In the genomic region with DNA sequence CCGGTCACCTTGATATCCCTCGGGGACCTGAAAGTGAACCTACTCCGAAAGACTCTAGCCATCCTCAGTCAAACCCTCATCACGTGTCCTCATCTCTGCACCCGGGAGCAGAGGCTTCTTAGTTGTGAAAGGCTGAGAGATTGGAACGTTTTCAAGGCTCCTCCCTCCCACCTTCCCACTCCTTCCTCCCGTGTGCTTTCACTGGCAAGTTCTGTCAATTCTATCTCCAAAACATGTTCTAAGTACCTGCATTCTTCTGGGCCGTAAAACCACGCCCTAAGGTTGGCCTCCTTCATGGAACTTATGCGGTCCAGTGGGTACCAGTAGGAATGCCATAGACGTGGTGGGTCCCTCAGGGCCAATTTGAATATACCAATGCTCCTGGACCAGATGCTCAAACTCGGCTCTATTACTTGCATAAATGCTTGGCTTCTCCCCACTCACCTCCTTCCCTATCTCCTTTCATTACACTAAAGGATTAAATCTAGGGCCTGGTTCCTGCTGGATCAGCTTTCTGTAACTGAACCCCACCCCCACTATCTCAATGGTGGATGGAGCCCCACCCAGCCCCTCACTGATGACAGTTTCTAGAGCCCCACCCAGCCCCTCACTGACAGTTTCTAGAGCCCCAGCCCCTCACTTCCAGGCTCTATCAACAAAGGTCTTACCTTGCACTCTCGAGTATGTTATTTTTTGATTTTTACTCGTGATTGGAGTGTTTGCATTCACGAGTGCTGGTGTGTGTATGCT, we compare ENCODE assay signal across 16 mouse cellular contexts. TPM values are rescaled to one million over a fixed set of nuclear protein-coding genes. Genes with fewer than 3 reads are reported as not detected.
"Had no signal": no experiment of that assay in that cellular context is flagged by ENCODE, and none has a peak within 500 bp of the region (broad histone marks: within the 10 kb centered on the region; RNA-seq: fewer than 3 reads in every experiment).

No protein-coding gene starts in this region.

- DNase-seq: kidney, adult 8-10 months; kidney, postnatal 25 days; lung, embryonic 14.5 days; retina, postnatal 1 day; right cerebral cortex, postnatal 14 days; thymus, postnatal 36 days had no signal

- H3K4me2 ChIP-seq: limb, embryonic 15.5 days; liver, embryonic 12.5 days; lung, embryonic 14.5 days; midbrain, embryonic 13.5 days; neural tube, embryonic 13.5 days had no signal

- H3K9me3 ChIP-seq: limb, embryonic 15.5 days; liver, embryonic 12.5 days; midbrain, embryonic 13.5 days; neural tube, embryonic 13.5 days had no signal

- H3K4me1 ChIP-seq: midbrain, embryonic 13.5 days; neural tube, embryonic 13.5 days had no signal

- ATAC-seq: liver, embryonic 12.5 days; midbrain, embryonic 13.5 days had no signal

- H3K4me3 ChIP-seq: limb, embryonic 15.5 days; liver, embryonic 12.5 days; midbrain, embryonic 13.5 days; neural tube, embryonic 13.5 days had no signal

- H3K36me3 ChIP-seq: limb, embryonic 15.5 days; liver, embryonic 12.5 days; midbrain, embryonic 13.5 days; neural tube, embryonic 13.5 days had no signal

- H3K9ac ChIP-seq: limb, embryonic 15.5 days; liver, embryonic 12.5 days; lung, embryonic 14.5 days; midbrain, embryonic 13.5 days; neural tube, embryonic 13.5 days had no signal

- H3K27ac ChIP-seq: limb, embryonic 15.5 days; liver, embryonic 12.5 days; midbrain, embryonic 13.5 days; neural tube, embryonic 13.5 days had no signal

- H3K27me3 ChIP-seq: limb, embryonic 15.5 days; midbrain, embryonic 13.5 days; neural tube, embryonic 13.5 days had no signal

RNA-seq across cellular contexts. Expression of gene C330021F23Rik, which starts 8.6 kb away (rescaled TPM):
- total RNA-seq: layer of hippocampus, postnatal 25 days; left cerebral cortex, adult 8-10 months; left cerebral cortex, postnatal 25 days had no signal
- polyA plus RNA-seq: thymus, postnatal 0 days had no signal

RNA-seq across cellular contexts. Expression of gene Pcp2, which starts 49.0 kb away (rescaled TPM):
- total RNA-seq: left cerebral cortex, adult 8-10 months; left cerebral cortex, postnatal 25 days; megakaryocyte progenitor cell, adult 5-6 weeks had no signal
- polyA plus RNA-seq: lung, embryonic 14.5 days; neural tube, embryonic 13.5 days; small intestine, adult 2 months had no signal
